Mouse (Mus musculus): ENCODE results near the gene Btg3. TPM values are rescaled to one million over a fixed set of nuclear protein-coding genes. Genes with fewer than 3 reads are reported as not detected.

Gene Btg3
- polyA plus RNA-seq, 1 experiment from 2014 or later = 209 TPM

DNA sequence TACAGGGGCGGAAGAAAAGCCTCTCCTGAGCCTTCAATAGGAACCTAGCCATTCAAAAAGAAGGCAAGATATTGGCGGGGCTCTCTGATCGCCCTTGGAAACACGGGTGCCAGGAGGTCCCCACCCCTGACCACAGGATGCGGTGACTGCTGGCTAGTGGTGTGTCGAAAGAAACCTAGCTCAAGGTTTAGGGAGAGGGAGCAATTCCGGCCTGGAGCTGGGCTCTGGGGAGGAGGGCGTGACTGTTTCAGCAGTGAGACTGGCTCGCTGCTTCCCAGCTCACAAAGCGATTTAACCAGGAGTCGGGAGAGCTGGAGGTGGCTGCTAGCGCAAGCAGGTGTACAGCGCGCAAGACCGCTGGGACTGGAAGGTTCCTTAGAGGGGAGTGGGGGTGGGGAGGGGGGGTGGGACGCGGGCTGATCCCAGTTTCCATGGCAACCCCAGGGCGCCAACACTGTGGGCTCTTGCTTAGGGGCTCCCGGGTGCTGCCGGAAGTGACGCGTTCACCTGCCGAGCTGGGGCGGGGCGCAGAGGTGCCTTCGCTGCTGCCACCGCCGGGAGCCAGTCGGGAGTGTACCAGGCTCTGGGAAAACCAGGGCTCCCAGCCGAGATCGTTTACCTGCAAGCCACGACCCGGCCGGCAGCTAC is 75.7 kb downstream of the Btg3 start, which contains the start of gene Cxadr:
Gene Cxadr (plus strand): TSS at position 307 of the 648 bp plus-strand sequence.
- peak; percentile 85 for DNase-seq (ENCODE audit: low spot score)
- H3K4me1 ChIP-seq (ENCODE audit: insufficient read depth, low read depth, low read length) = peaks cover 3% of the 10 kb centered on the region; the same call in 1 of the 2 replicates
- WGBS = 1% methylated on average over 32 of the region's 34 CpGs

DNA sequence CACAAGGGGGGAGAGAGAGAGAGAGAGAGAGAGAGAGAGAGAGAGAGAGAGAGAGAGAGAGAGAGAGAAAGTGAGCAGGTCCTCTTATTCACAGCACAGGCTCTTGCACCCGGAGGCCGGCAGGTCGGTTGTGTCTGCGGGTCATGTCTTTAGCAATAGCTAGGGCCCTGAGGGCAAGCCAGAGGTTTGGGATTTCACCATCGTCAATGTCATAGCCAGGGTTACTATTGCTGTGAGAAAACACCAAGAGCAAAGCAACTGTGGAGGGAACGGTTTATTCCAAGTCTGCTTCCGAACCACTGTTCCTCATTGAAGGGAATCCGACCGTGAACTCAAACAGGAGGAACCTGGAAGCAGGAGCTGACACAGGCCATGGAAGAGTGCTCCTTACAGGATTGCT is 80.9 kb downstream of the Btg3 start:
- H3K4me1 ChIP-seq (ENCODE audit: insufficient read depth, low read depth, low read length) = no peaks in the 10 kb centered on the region
- no peak overlapping the region for H3K9ac ChIP-seq (replicated peaks; ENCODE audit: low read depth)
- H3K27ac ChIP-seq (ENCODE audit: low read length) = no peak overlapping the region
- DNase-seq (ENCODE audit: low spot score) = no peak
- no peak for ATAC-seq
- WGBS = 80% methylated on average over 9 of the region's 9 CpGs
- no peaks in the 10 kb centered on the region for H3K9me3 ChIP-seq (ENCODE audit: low read length)
- H3K4me2 ChIP-seq (replicated peaks; ENCODE audit: low read depth, low read length) = no peak overlapping the region
- H3K27me3 ChIP-seq (replicated peaks; ENCODE audit: insufficient read depth, low read length) = no peaks in the 10 kb centered on the region
- TF ChIP-seq EP300 (IDR thresholded peaks at IDR 0.05) (no peak), CTCF (IDR thresholded peaks at IDR 0.05) (no peak)
- H3K4me3 ChIP-seq (ENCODE audit: low read depth, low read length) = no peak overlapping the region
- H3K36me3 ChIP-seq (ENCODE audit: insufficient read depth, low read length) = no peaks in the 10 kb centered on the region

More for the DNA sequence above, 75.7 kb downstream of the Btg3 start, which contains the start of gene Cxadr:
- H3K36me3 ChIP-seq (ENCODE audit: insufficient read depth, low read length) = no peaks in the 10 kb centered on the region
- H3K4me3 ChIP-seq (ENCODE audit: low read depth, low read length) = peak within 1 kb of the TSS; percentile 69
- no peaks in the 10 kb centered on the region for H3K27me3 ChIP-seq (replicated peaks; ENCODE audit: insufficient read depth, low read length)
- no peak for TF ChIP-seq EP300 (IDR thresholded peaks at IDR 0.05)
- peak; percentile 6; the same call in 1 of the 2 replicates for TF ChIP-seq CTCF (IDR thresholded peaks at IDR 0.05)
- H3K27ac ChIP-seq (ENCODE audit: low read length) = peak within 1 kb of the TSS; percentile 90
- no peaks in the 10 kb centered on the region for H3K9me3 ChIP-seq (ENCODE audit: low read length)
- peak; percentile 97 for ATAC-seq
- H3K4me2 ChIP-seq (replicated peaks; ENCODE audit: low read depth, low read length) = peak within 1 kb of the TSS; percentile 96
- peak within 1 kb of the TSS; percentile 71 for H3K9ac ChIP-seq (replicated peaks; ENCODE audit: low read depth)

DNA sequence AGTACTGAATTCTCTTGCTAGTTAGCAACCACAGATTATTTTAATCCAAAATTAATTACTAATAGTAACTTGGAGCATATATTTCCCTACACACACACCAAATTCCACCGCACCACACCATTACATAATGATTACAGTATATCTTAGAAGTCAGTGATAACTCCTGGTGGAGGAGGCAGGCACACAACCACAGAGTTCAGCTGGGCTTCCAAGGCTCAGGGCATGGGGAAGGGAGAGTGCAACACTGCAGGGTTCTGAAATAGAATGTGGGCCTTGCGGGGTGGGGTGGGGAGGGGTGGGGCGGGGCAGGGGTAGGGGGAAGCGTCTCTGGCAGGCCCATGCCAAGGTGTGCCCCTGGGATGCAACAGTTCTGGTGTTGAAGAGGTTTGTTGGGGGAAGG is 81.4 kb downstream of the Btg3 start:
- Histone ChIP-seq H3K4me2 (replicated peaks; ENCODE audit: low read depth, low read length) (no peak overlapping the region), H3K27me3 (replicated peaks; ENCODE audit: insufficient read depth, low read length) (no peaks in the 10 kb centered on the region), H3K9me3 (ENCODE audit: low read length) (no peaks in the 10 kb centered on the region), H3K27ac (ENCODE audit: low read length) (no peak overlapping the region), H3K4me1 (ENCODE audit: insufficient read depth, low read depth, low read length) (no peaks in the 10 kb centered on the region), H3K9ac (replicated peaks; ENCODE audit: low read depth) (no peak overlapping the region), H3K4me3 (ENCODE audit: low read depth, low read length) (no peak overlapping the region), H3K36me3 (ENCODE audit: insufficient read depth, low read length) (no peaks in the 10 kb centered on the region)
- TF ChIP-seq EP300 (IDR thresholded peaks at IDR 0.05) = no peak
- no peak for TF ChIP-seq CTCF (IDR thresholded peaks at IDR 0.05)
- WGBS = 55% methylated on average over 4 of the region's 4 CpGs
- ATAC-seq = no peak; the same call in 1 of the 2 replicates
- no peak for DNase-seq (ENCODE audit: low spot score)

- DNase-seq (ENCODE audit: low spot score) (peak; percentile 61), ATAC-seq (peak; percentile 86)
- Histone ChIP-seq H3K9me3 (ENCODE audit: low read length) (no peaks in the 10 kb centered on the region), H3K4me1 (ENCODE audit: insufficient read depth, low read depth, low read length) (no peaks in the 10 kb centered on the region), H3K27me3 (replicated peaks; ENCODE audit: insufficient read depth, low read length) (no peaks in the 10 kb centered on the region), H3K9ac (replicated peaks; ENCODE audit: low read depth) (no peak overlapping the region), H3K4me2 (replicated peaks; ENCODE audit: low read depth, low read length) (no peak overlapping the region), H3K4me3 (ENCODE audit: low read depth, low read length) (no peak overlapping the region), H3K27ac (ENCODE audit: low read length) (no peak overlapping the region), H3K36me3 (ENCODE audit: insufficient read depth, low read length) (no peaks in the 10 kb centered on the region)
- WGBS = 35% methylated on average over 5 of the region's 5 CpGs
- TF ChIP-seq CTCF (IDR thresholded peaks at IDR 0.05) (no peak), EP300 (IDR thresholded peaks at IDR 0.05) (no peak)
Measured at GRCm38 (mm10) chr16:78294606-78295275, 82.3 kb downstream of the Btg3 start.

GRCm38 (mm10) chr16:78294051-78294450 is 82.9 kb downstream of the Btg3 start:
- TF ChIP-seq EP300 (IDR thresholded peaks at IDR 0.05) = no peak
- no peak for TF ChIP-seq CTCF (IDR thresholded peaks at IDR 0.05)
- no peak for ATAC-seq
- Histone ChIP-seq H3K9me3 (ENCODE audit: low read length) (no peaks in the 10 kb centered on the region), H3K4me1 (ENCODE audit: insufficient read depth, low read depth, low read length) (no peaks in the 10 kb centered on the region), H3K27me3 (replicated peaks; ENCODE audit: insufficient read depth, low read length) (no peaks in the 10 kb centered on the region), H3K27ac (ENCODE audit: low read length) (no peak overlapping the region), H3K36me3 (ENCODE audit: insufficient read depth, low read length) (no peaks in the 10 kb centered on the region), H3K9ac (replicated peaks; ENCODE audit: low read depth) (no peak overlapping the region), H3K4me3 (ENCODE audit: low read depth, low read length) (no peak overlapping the region), H3K4me2 (replicated peaks; ENCODE audit: low read depth, low read length) (no peak overlapping the region)
- WGBS = 91% methylated on average over 1 of the region's 1 CpGs
- no peak for DNase-seq (ENCODE audit: low spot score)

- Histone ChIP-seq H3K9me3 (ENCODE audit: low read length) (no peaks in the 10 kb centered on the region), H3K27ac (ENCODE audit: low read length) (no peak overlapping the region), H3K4me1 (ENCODE audit: insufficient read depth, low read depth, low read length) (no peaks in the 10 kb centered on the region), H3K27me3 (replicated peaks; ENCODE audit: insufficient read depth, low read length) (no peaks in the 10 kb centered on the region), H3K36me3 (ENCODE audit: insufficient read depth, low read length) (no peaks in the 10 kb centered on the region), H3K4me3 (ENCODE audit: low read depth, low read length) (no peak overlapping the region), H3K9ac (replicated peaks; ENCODE audit: low read depth) (no peak overlapping the region), H3K4me2 (replicated peaks; ENCODE audit: low read depth, low read length) (no peak overlapping the region)
- TF ChIP-seq EP300 (IDR thresholded peaks at IDR 0.05) (peak; percentile 92), CTCF (IDR thresholded peaks at IDR 0.05) (no peak)
- DNase-seq (ENCODE audit: low spot score) = peak; percentile 50
- peak; percentile 80 for ATAC-seq
- 33% methylated on average over 5 of the region's 5 CpGs for WGBS
Measured at GRCm38 (mm10) chr16:78283231-78283630, 93.8 kb downstream of the Btg3 start.

Other genes starting within 250 kb of the Btg3 start
- gene Cxadr, start 75.7 kb downstream of the Btg3 start, polyA plus RNA-seq (2015; fragmentation: Nextera tagmentation; extraction: Ambion mirVana) = 49.3 and 61.1 TPM in 2 replicates
- 12.3 and 14.7 TPM in 2 replicates for gene D16Ertd472e, start 199.5 kb upstream of the Btg3 start, polyA plus RNA-seq (2015; fragmentation: Nextera tagmentation; extraction: Ambion mirVana)

Measured in lung, postnatal 0 days (tissue).